Mouse (Mus musculus) ES-E14 (cell line): ENCODE data around the gene Tcf25. TPM values are rescaled to one million over a fixed set of nuclear protein-coding genes. Genes with fewer than 3 reads are reported as not detected.

Source experiments
- DNase-seq: peaks from one replicate; pipeline ENCODE4 v3.0.0-alpha.2; 2013; ENCODE audit warnings: low read depth, low spot score
- H3K27ac ChIP-seq: 2 replicates; pipeline ENCODE4 v1.5.1; 2012; ENCODE audit warnings: low read depth, mild to moderate bottlenecking, low read length, moderate library complexity, mixed read lengths; ENCODE audit not compliant: poor library complexity, insufficient read depth, severe bottlenecking
- H3K36me3 ChIP-seq: 2 replicates; pipeline ENCODE4 v1.6.1; 2012; ENCODE audit warnings: mild to moderate bottlenecking, low read length, moderate library complexity, mixed read lengths; ENCODE audit not compliant: control insufficient read depth, poor library complexity, insufficient read depth, severe bottlenecking
- H3K4me1 ChIP-seq, 2 experiments: fragments of 150-350 bp in 1 of 2; sonication (generic) in 1 of 2; 2 replicates each; pipeline ENCODE4 v1.6.1; 2012; ENCODE audit warnings: low read length in 2 of 2, mild to moderate bottlenecking in 1 of 2, mixed read lengths in 1 of 2; ENCODE audit not compliant: control insufficient read depth in 2 of 2, insufficient read depth in 2 of 2, poor library complexity in 1 of 2
- H3K4me3 ChIP-seq, 2 experiments: fragments of 150-350 bp in 1 of 2; sonication (generic) in 1 of 2; 2 replicates each; pipeline ENCODE4 v1.5.1; 2012; ENCODE audit warnings: low read length in 2 of 2, low read depth in 1 of 2, mild to moderate bottlenecking in 1 of 2, mixed read lengths in 1 of 2; ENCODE audit not compliant: insufficient read depth in 1 of 2, poor library complexity in 1 of 2, severe bottlenecking in 1 of 2
- H3K9ac ChIP-seq: 2 replicates; pipeline ENCODE4 v1.6.1; 2012; ENCODE audit warnings: low read depth, mild to moderate bottlenecking, low read length, mixed read lengths; ENCODE audit not compliant: poor library complexity, insufficient read depth, severe bottlenecking
- H3K9me3 ChIP-seq: fragments of 150-350 bp; sonication (generic); 2 replicates; pipeline ENCODE4 v1.6.1; 2012; ENCODE audit warnings: low read depth, mild to moderate bottlenecking, low read length; ENCODE audit not compliant: control insufficient read depth, insufficient read depth
- CHD2 ChIP-seq: IDR thresholded peaks from 2 replicates; pipeline ENCODE4 v1.6.1; 2014; ENCODE audit warnings: mild to moderate bottlenecking, low read depth, low read length, inconsistent platforms
- HCFC1 ChIP-seq: IDR thresholded peaks from 2 replicates; pipeline ENCODE4 v1.6.1; 2012; ENCODE audit warnings: low read length, inconsistent platforms, borderline replicate concordance; ENCODE audit not compliant: insufficient read depth
- MAFK ChIP-seq: IDR thresholded peaks from 2 replicates; pipeline ENCODE4 v1.6.1; 2014; ENCODE audit warnings: mild to moderate bottlenecking, low read depth, low read length, inconsistent platforms; ENCODE audit not compliant: insufficient read depth
- ZC3H11A ChIP-seq: IDR thresholded peaks from 2 replicates; pipeline ENCODE4 v1.6.1; 2012; ENCODE audit warnings: low read depth, mild to moderate bottlenecking, inconsistent platforms, low read length, borderline replicate concordance
- ZNF384 ChIP-seq: IDR thresholded peaks from 2 replicates; pipeline ENCODE4 v1.6.1; 2012; ENCODE audit warnings: low read depth, low read length, inconsistent platforms
- in situ Hi-C, 2 experiments: fragments of 600-800 bp; cut with MboI; formaldehyde crosslinking; loops; one replicate each; pipeline ENCODE4 v1.15.1; 2025; ENCODE audit warnings: low sequenced_read_pairs in 2 of 2, inconsistent platforms in 1 of 2; ENCODE audit not compliant: unreplicated experiment in 2 of 2
- total RNA-seq: library from RNA; depleted of rRNA; stranded (reverse); fragments of 300-350 nt; gene quantifications from 2 replicates; pipeline ENCODE4 v1.2.3, GENCODE M21; 2012

Gene Tcf25
- total RNA-seq, 1 experiment, result 114 TPM

DNA sequence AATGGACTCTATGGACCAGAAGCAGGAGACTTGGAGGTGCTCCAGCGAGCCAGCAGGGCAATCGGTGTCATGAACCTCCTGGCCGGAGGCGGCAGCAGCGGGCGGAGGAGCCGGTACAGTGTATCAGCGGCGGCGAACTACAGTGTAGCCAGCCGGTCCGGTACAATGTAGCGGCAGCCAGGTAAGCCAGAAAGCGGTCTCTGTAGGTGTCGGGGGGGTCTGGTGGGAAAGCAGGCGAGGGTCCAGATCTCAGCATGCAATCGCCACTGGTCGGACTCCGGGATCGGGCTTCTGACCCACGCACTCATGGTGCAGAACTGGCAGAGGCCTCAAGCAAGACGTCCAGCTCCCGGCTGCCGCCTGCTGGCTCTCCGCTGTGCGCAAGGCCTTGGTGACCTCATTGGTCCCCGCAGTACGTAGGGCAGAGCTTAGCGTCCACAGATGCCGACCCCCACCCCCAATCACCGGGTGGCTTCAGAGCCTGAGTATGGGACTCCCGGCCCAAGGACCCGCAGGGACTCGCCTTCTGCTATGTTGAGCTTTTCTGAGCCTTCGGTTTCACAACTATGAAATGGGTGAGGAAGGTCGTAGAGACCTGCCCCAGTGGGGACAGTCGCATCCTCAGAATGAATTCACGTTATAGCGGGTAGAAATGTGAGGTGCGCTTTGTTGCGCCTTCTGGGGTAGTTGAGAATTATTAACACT lies 69.5 kb downstream of the Tcf25 start:
- H3K9ac ChIP-seq, result peak overlapping the region; percentile 85
- H3K36me3 ChIP-seq, result no peaks in the 10 kb centered on the region
- peaks cover 3 to 27% of the 10 kb centered on the region in 2 experiments; a peak in 3 of 4 replicates for H3K4me1 ChIP-seq
- DNase-seq, result peak; percentile 76
- in situ Hi-C loops, result no loop called here
- H3K4me3 ChIP-seq, result peak overlapping the region; percentile 77 to 91
- no peaks in the 10 kb centered on the region for H3K9me3 ChIP-seq
- peak overlapping the region; percentile 23 for H3K27ac ChIP-seq
- TF ChIP-seq HCFC1, result no peak
- no peak for TF ChIP-seq ZNF384
- TF ChIP-seq CHD2, result no peak
- TF ChIP-seq MAFK, result no peak
- no peak for TF ChIP-seq ZC3H11A

DNA sequence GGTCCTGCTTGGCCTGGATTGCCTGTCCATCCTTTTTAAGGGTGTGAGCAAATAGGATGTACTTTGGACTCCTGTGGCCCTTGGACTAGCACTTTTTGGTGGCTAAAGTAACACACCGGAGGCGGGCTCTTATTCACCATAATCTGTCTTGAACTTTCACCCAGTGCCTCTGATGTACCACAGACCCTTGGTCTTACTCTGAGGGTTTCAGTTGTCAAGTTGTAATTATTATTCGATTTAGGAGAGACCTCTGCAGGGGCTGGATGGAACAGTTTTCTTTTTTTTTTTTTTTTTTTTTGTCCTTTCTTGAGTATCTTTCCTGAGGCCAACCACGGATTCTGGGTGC lies 70.0 kb downstream of the Tcf25 start:
- Histone ChIP-seq H3K27ac (peak overlapping the region; percentile 17; the same call in 1 of the 2 replicates), H3K36me3 (no peaks in the 10 kb centered on the region), H3K9ac (peak overlapping the region; percentile 85), H3K4me3 (peak overlapping the region; percentile 77 to 91), H3K4me1 (peaks cover 3 to 31% of the 10 kb centered on the region in 2 experiments; a peak in 3 of 4 replicates), H3K9me3 (no peaks in the 10 kb centered on the region)
- no peak for DNase-seq
- in situ Hi-C loops, result no loop called here
- TF ChIP-seq ZNF384 (0 out of 2 replicates have a peak, but pooled peaks have one; percentile 61), CHD2 (no peak), MAFK (no peak), HCFC1 (no peak)

DNA sequence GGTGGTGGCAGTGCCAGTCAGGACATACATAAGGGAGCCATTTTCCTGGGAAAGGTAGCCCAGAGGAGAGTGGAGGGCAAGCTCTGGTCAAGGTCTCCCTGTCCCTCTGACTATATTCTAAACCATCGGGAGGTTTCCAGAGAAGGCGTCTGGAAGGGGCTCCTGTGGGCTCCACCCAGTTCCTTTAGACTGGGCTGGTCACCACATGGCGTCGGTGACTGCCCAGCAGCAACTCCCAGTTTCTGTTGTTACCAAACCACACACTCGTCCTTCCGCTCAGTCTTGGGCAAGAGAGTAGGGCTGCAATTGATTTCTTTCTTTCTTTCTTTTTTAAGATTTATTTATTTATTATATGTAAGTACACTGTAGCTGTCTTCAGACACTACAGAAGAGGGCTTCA lies 70.6 kb downstream of the Tcf25 start:
- H3K4me1 ChIP-seq, result peaks cover 3 to 32% of the 10 kb centered on the region in 2 experiments; a peak in 3 of 4 replicates
- in situ Hi-C loops, result no loop called here
- H3K4me3 ChIP-seq, result peak overlapping the region in 1 of 2 experiments; percentile 12; a peak in 2 of 4 replicates
- no peak overlapping the region for H3K27ac ChIP-seq
- TF ChIP-seq MAFK (no peak), ZC3H11A (no peak), ZNF384 (no peak), CHD2 (no peak), HCFC1 (no peak)
- no peak overlapping the region for H3K9ac ChIP-seq
- no peak for DNase-seq
- H3K36me3 ChIP-seq, result peaks cover 1% of the 10 kb centered on the region; the same call in 1 of the 2 replicates
- H3K9me3 ChIP-seq, result no peaks in the 10 kb centered on the region

DNA sequence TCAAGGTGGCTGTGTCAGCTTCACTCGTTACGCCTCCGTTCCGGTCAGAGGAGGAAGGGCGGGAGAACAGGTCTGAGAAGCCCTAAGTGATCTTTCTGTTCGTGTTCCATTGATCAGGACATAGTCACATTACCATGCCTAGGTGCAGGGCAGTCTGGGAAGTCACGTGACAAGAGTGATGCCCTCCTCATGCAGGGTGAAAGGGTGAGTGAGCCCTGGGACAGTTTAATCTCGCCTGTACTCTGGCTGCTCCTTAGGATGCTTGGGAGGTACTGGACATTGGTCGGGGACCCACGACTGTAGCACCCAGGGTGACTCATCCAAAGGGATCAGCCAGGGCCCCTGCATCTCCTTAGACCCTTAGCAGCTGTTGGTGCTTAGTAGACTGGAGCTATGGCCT lies 72.4 kb downstream of the Tcf25 start:
- TF ChIP-seq MAFK (no peak), HCFC1 (no peak), CHD2 (no peak), ZNF384 (no peak), ZC3H11A (no peak)
- Histone ChIP-seq H3K36me3 (peaks cover 8% of the 10 kb centered on the region; the same call in 1 of the 2 replicates), H3K9ac (peak overlapping the region; percentile 56), H3K27ac (peak overlapping the region; percentile 74), H3K9me3 (no peaks in the 10 kb centered on the region), H3K4me1 (peaks cover 3 to 32% of the 10 kb centered on the region in 2 experiments; a peak in 3 of 4 replicates), H3K4me3 (peak overlapping the region in 1 of 2 experiments; percentile 25; a peak in 2 of 4 replicates)
- DNase-seq, result no peak
- in situ Hi-C loops, result no loop called here

DNA sequence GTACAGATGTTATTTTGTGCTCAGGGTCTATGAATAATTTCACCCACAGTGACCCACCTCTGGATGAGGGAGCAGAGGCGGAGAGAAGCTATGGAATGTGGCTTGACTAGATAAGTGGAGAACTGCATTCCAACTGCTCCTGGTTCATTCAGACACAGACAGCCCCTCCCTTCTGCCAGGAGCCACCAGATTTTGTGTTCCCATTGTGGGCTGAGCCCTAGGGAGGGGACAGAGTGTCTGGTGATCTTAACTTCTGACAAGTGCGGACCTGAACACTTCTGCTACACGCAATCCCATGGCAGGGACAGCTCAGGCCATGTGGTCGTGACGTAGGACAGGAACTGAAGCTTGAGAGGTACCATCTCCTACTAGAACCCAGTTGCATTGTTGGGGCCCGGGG lies 73.2 kb downstream of the Tcf25 start:
- Histone ChIP-seq H3K4me1 (peaks cover 3 to 32% of the 10 kb centered on the region in 2 experiments; a peak in 3 of 4 replicates), H3K27ac (peak overlapping the region; percentile 81), H3K9ac (peak overlapping the region; percentile 56; the same call in 1 of the 2 replicates), H3K4me3 (0 out of 4 replicates have a peak overlapping the region, but pooled peaks of 1 of the 2 experiments have one; percentile 25), H3K9me3 (no peaks in the 10 kb centered on the region), H3K36me3 (peaks cover 10% of the 10 kb centered on the region; the same call in 1 of the 2 replicates)
- no peak for DNase-seq
- in situ Hi-C loops, result no loop called here
- TF ChIP-seq CHD2 (no peak), HCFC1 (no peak), MAFK (no peak), ZC3H11A (no peak), ZNF384 (no peak)
